Mouse (Mus musculus) induced T-regulatory cell, adult 2 months (primary cell): ENCODE results near the gene Sorcs1.

Experiments
- DNase-seq: peaks from one replicate; pipeline ENCODE4 v3.0.0-alpha.2; 2012; ENCODE audit warnings: low read depth

Sorcs1 gene

DNA sequence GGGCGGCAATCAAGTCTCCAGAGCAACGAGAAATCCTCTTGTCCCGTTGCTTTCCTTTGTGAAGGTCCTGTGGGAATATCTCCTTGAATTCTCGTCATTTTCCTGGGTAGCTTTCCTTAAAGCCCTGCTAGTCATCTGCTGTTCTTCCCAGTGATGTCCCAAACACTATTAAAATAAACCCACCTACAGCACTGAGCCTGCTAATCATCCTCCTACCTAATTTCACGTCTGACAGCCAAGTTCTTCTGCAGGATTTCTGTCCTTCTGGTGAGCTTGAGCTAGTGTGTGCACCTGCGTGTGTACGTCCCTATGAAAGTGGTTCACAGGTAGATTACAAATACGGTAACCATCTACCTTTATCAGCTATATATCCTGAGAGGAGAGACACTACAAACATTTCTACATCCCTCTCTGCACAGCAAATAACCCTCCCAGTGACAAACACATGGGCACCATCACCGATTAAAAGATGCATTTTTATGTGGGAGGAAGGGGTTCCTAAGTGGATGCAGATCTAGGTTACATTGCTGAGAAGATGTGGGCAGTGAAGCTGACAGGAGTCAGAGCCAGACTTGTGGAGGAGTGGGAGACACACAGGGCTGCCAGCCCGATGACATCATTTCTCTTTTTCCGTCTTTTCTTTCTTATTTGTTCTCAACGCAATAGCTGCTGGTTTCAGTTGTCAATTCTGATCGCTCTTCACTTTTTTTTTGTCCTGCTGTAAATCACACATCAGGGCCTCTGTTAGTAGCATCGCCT lies 259.3 kb downstream of the Sorcs1 start:
- DNase-seq, result no peak

- DNase-seq, result no peak
These were observed 267.9 kb downstream of the Sorcs1 start for GRCm38 (mm10) chr19:50410561-50410960.

- no peak for DNase-seq
These were observed 280.1 kb downstream of the Sorcs1 start for GRCm38 (mm10) chr19:50398341-50398740.

DNA sequence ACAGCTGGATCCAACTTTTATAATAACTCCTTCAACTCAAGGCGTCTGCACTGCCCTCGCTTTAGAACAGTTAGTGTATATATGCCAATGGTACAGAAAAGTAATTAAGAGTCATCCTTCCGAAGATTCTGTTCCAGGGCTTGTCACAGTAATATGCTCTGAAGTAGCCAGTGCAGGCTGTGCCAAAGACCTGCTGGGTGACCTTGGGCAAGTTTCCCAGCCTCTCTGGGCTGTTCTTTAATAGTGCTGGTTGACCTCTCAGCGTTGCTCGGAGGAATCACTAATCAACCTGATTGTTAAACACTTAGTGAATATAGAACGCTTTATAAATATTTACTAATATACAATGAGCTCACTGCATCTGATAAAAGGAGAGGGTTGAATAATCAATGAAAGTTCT lies 282.7 kb downstream of the Sorcs1 start:
- no peak for DNase-seq

GRCm38 (mm10) chr19:50394101-50394500 lies 284.3 kb downstream of the Sorcs1 start:
- no peak for DNase-seq

DNA sequence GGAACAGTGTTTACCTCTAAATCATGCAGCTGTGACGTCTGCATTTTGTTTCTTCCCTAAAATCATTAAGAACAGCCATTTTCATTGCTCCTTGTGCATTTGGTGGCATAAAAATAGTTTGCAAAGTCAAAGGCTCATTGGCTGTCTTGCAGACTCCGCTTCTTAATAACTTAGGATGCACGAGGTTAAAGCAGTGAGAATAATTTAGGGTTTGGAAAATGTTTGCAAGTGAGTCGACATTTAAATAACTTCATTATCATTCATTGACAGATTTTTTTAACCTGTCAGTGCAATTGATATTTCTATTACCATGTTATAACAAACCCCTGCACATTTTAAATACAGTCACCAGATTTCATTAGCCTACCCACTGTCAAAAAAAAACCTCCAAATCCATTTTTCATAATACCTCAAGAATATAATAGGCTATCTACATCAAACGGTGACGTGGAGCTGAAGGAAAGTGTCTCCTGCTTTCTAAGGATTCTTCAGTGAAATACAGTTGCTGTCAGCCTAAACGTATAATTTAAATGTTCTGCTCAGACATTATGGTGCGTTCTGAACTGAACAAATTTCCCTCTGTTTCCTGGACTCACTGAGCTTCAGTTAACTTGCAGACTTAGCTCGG lies 288.4 kb downstream of the Sorcs1 start:
- no peak for DNase-seq

DNA sequence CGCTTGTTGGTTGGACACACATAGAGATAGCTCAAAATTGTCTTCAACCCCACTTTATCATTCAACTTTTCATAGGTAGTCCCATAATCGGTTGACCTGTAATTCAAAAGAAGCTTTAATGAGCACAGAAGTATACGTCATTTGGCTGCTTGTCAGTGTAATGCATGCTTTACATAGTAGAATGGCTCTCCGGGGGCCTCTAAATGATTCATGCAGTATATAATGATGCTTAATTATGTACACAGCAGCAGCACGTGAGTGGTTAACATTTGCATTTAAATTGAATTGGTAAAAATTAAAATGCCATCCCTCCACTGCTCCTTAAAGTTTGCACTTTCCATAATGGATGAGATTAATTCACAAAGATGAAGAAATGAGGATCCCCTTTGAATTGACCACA lies 299.5 kb downstream of the Sorcs1 start:
- no peak for DNase-seq

GRCm38 (mm10) chr19:50374751-50375150 lies 303.7 kb downstream of the Sorcs1 start:
- DNase-seq, result no peak

DNA sequence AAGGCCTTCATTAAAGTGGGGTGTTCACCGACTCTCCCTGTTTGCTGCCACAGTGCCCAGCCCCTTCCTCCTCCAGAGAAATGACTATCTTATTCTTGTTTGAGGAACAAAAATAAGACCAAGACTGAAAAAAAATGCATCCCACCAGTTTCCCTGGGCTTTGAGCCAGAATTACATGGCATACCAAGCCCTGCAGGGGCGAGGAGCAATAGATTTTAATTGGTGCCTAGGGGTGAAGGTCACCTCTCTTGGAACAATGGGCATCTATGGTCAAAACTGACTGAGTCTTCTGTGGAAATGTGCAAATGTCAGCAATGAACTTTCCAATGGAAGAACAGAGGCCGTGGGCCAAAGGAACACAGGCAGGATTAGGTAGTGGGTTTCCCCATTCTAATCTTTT lies 312.0 kb downstream of the Sorcs1 start:
- no peak for DNase-seq

GRCm38 (mm10) chr19:50362655-50363500 lies 315.6 kb downstream of the Sorcs1 start:
- DNase-seq, result no peak

DNA sequence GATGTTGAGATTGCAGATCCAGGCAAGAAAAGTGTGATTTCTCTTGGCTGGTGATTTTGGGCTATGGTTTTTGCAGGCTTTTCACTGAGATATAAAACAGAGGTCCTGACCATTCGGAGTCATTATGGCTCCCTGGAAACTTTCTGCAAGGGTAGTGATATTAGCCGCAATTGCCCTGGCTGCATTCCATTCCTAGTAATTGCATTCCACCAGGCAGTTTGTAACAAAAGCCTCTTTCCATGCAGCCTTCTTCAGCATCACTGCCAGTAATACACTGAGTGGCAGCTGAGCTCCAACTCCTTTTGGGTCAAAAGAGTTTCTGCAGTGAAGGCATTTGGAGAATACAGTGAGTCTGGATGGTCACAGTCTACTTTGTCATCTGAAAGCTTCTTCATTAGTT lies 319.9 kb downstream of the Sorcs1 start:
- DNase-seq, result no peak

DNA sequence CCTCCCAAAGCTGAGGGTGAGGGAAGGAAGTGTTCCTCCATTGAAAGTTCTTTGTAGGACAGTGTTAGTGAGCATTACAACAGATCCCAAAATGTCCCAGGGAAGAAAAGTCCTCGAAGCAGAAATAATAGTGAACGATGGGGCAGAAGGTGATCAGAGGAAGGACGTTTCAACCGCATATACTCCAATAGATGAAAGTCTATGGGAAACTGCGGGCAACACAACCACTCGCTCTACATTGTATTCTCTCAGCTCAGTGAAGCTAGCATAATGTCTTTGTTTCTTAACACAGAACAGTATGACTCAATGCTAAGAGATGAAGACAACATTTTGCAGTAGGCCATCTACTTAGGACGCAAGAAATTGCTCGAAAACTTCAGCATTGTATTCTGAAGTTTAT lies 339.2 kb downstream of the Sorcs1 start:
- DNase-seq, result no peak

DNA sequence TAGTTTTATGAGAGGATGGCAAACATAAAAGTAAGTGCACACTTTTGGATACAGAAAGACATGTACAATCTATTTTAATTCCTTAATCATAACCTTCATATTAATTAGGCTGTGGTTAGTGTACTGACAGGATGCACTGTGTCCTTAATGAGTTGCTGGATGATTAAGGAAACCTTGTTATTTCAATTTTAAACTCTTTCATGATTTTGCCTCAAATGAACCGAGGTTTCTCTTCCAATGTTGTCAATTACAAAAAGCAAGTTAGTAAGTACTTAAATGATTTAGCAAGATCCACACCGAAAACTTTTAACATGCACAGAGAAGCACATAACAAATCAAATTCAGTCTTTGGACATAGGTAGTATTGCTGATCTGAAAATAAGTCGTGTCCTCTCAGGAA lies 341.7 kb downstream of the Sorcs1 start:
- DNase-seq, result no peak

DNA sequence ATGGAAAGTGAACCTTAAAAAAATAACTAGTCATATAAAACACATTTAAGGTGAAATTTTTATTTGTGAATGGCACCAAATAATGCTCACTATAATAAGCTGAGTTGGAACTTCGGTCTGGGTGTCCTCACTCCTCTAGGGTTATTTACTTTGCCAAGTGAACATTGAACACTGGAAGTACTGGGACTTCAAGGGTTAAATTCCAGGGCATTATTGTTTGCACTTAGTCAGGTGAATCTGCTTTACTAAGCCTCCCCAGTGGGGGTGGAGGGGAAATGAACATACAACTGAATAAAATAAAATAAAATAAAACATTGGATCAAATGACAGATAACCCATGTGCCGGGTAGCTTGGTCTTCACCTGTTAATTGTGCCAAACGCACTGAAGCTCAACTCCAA lies 347.3 kb downstream of the Sorcs1 start:
- no peak for DNase-seq

DNA sequence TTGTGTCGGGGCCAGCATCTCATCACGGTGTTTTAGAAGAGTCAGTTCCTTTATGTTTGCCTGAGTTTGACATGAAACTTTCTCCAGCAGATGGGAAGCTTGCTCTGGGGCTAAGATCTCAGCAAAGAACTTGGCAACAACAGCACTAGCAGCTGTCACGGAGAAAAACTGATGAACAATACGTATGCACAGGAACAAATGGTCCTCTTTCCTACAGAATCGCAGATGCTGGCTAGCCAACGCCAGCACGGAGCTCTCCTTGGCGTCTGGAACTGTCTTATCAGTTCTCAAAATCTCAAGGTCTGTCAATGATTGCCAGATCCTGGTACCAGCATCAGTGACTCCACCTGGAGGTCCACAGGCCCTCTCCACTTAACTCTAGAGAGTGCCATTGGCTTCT lies 350.6 kb downstream of the Sorcs1 start:
- no peak for DNase-seq

- DNase-seq, result no peak
These were observed 352.3 kb downstream of the Sorcs1 start for GRCm38 (mm10) chr19:50326151-50326550.

- DNase-seq, result no peak
These were observed 352.8 kb downstream of the Sorcs1 start for GRCm38 (mm10) chr19:50325686-50326085.

GRCm38 (mm10) chr19:50307046-50307445 lies 371.4 kb downstream of the Sorcs1 start:
- no peak for DNase-seq

- DNase-seq, result no peak
These were observed 384.2 kb downstream of the Sorcs1 start for GRCm38 (mm10) chr19:50294205-50294604.

- DNase-seq, result no peak
These were observed 414.0 kb downstream of the Sorcs1 start for GRCm38 (mm10) chr19:50264450-50264849.

GRCm38 (mm10) chr19:50258718-50259413 lies 419.6 kb downstream of the Sorcs1 start:
- DNase-seq, result peak; percentile 24

DNA sequence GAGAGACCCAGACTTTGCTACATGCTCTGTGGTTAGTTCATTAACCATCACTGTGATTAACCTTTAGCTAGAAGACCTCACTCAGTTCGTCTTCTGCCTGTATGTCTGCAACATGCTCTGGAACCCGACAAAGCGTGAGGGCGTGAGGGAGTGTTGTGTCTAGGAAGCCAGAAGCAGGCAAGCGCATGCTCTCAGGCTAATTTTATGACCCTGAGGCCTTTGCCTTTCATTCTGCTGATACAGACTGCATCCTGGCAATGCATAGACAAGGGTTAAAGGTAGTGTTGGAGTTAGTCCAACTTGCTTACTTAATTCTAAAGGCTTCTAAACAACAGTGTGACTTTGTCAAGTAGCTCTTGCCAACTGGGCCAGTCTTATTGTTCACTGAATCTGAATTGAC lies 458.0 kb downstream of the Sorcs1 start:
- DNase-seq, result no peak
